Mouse (Mus musculus): ENCODE measurements around the gene Crim1.

- no peak for TF ChIP-seq POLR2A (IDR thresholded peaks at IDR 0.05; ENCODE audit: insufficient read length, low read depth)
- no peak for TF ChIP-seq MYOG (IDR thresholded peaks at IDR 0.05; ENCODE audit: control insufficient read depth in 1 of 3, insufficient read depth in 1 of 3, insufficient read length in 2 of 3, low read depth in 2 of 3)
- no peak for TF ChIP-seq E2F4 (IDR thresholded peaks at IDR 0.05; ENCODE audit: insufficient read depth)
- no peak for TF ChIP-seq USF1 (IDR thresholded peaks at IDR 0.05; ENCODE audit: low read depth)
- no peak for TF ChIP-seq MYOD1 (IDR thresholded peaks at IDR 0.05; ENCODE audit: control insufficient read depth in 1 of 3, insufficient read length in 2 of 3, low read depth in 2 of 3)
- TF ChIP-seq TCF12 (IDR thresholded peaks at IDR 0.05; ENCODE audit: insufficient read depth, poor library complexity, severe bottlenecking): no peak
Measured at GRCm38 (mm10) chr17:78265135-78265534, 65.1 kb downstream of the Crim1 start.
